Mouse (Mus musculus): ENCODE measurements around the gene Prss22.

Prss22 gene

DNA sequence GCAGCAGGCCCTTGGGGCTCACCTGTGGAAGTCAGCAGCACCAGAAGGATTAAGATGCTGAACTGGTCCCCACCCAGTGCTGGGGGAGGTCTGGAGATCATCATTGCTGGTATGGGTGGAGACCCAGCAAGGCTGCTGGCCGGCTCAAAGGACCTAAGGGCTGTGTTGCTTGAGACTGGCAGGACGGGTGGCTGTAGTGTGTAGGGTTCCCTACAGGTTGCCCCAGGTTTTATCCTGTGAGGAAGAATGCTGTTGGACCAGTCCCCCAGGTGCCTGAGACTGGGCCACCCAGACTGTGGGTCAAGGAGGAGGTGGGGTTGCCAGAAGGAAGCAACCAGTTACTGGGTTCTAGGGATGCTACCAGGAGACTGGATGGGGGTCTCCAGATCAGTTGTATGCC, at the start of gene Prss22:
Prss22 (minus strand) TSS at position 200 of the 400 bp plus-strand sequence.
- no peak for DNase-seq

DNA sequence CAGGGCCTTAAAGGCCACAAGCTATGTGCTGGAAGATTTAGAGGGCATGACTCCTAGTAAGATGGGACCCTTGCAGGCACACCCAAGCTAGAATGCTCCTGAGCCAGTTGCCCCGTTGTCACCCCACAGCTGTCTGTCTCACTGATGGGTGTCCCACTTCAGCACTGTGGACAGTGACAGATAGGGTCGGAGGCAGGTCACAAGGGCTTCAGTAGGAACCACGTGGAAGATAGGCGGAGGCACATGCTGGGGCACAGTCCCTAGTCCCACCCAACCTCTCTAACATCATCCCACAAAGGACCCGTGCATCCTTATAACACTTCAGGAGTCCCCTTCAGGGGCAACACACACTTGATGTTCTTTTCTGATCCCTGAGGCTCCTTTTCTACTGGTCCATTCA, 48.1 kb upstream of the Prss22 start:
- DNase-seq: no peak

DNA sequence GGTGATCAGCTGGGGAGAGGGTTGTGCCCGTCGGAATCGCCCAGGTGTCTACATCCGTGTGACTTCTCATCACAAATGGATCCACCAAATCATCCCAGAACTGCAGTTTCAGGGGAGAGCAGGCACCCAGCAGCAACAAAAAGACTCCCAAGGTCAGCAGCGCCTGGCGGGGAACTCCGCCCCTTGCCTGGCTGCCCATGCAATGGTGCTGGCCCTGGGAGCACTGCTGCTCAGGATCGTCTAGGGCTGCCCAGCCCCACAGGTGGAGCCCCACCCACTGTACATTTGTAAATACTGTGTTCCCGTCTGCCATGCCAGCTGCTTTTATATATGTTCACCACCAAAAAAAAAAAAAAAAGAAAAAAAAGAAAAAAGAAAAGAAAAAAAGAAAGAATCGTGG, 47.7 kb upstream of the Prss22 start:
- DNase-seq: no peak

DNA sequence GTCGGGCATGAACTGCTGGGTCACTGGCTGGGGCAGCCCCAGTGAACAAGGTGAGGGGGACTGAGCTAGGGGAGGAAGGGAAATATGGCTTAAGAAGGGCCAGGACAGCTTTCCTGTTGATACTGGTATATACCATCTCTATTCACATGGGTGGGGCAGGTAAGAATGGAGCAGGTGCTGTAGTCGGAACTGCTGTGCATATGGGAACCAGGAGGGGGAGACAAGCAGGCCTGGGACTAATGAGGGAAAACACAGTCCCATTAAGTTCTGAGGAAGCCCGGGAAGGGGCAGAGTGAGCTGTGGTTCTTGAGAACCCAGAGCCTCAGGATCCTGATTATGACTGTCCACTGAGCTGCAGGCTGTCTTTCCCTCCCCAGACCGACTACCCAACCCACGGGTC, 46.6 kb upstream of the Prss22 start:
- DNase-seq: no peak

DNA sequence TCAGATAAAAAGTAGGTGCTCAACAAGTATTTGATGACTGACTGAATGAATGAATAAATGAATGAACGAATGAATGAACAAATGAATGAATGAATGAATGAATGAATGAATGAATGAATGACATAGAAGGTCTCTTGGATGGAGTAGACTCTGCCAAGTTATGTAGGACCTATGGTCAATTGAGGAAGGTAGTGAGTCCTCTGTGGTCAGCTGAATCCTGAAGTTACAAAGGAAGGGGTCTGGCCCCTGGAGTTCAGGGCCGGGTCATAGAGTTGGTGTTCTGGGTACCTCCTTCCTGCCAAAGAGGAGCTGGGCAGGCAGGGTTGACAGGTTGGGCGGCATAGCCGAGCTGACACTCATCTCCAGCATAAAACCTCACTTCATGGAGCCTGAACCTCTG, 39.9 kb upstream of the Prss22 start, which contains the start of gene Prss27:
Prss27 (plus strand) TSS at position 301 of the 400 bp plus-strand sequence.
- no peak for DNase-seq

DNA sequence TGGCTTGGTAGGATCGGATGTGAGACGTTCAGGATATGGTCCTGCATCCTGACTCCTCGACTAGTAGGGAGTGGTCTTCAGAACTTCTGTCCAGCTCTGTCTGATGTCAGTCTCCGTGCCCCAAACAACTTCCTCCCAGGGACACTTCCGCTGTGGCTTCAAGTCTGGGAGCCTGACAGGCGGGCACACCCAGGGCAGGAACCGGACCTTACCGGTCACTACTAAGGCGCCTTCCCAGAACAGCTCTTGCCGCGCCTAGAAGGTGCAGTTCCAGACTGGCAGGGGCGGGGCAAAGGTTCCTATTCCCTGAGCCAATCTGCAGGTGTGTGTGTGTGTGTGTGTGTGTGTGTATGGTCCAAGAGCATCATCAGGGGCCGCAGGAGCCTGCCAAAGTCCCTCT, 39.5 kb upstream of the Prss22 start:
- DNase-seq: no peak

DNA sequence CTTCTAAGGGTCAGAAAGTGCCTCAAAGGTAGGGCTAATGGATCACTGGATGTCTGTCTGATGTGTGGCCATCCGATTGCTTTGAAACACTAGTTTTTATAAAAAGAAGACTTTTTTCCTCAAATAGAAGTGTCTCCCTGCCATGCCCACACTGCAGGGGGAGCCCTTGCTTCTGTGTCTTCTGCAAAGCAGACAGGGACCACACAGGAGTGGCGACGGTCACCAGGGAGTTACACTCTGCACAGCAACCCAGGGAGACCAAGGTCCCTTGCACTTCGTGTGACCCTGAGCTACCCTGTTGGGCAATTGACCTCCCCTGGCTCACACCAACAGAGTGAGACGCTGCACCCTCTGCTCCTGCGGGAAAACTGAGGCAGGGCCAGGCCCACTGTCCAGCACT, 39.1 kb upstream of the Prss22 start:
- no peak for DNase-seq

DNA sequence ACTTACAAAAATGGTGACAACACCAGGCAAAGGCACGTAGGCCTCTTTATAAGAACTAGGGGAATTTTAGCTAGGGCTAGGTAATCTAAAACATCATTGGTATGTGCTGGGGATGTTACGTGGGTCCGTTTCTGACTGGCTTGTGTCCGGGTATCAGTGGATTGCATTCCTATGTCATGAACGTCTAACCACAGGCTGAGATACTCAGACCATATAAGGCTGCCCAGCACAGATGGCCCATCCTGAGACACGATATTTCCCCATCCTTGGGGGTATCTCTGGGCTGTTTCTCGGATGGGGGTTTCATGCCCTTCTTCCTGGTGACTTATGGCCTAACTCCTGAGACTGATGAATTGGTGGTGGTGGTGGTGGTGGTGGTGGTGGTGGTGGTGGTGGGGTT, 37.2 kb upstream of the Prss22 start:
- DNase-seq: no peak

DNA sequence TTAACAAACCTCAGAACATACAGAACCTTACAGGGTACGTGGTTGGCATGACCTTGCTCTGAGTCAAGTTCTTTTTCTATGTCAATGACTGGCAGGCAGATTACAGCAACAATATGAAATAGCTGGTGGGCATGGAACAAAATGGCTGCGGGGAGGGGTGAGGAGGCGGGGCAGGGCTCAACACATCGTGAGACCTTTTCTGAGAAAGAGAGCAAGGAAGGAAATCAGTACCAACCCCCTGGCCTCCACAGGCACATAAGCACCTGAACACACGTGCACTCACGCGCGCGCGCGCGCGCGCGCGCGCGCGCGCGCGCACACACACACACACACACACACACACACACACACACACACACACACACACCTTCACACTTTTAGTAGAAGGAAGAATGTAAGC, 32.7 kb upstream of the Prss22 start:
- DNase-seq: no peak

DNA sequence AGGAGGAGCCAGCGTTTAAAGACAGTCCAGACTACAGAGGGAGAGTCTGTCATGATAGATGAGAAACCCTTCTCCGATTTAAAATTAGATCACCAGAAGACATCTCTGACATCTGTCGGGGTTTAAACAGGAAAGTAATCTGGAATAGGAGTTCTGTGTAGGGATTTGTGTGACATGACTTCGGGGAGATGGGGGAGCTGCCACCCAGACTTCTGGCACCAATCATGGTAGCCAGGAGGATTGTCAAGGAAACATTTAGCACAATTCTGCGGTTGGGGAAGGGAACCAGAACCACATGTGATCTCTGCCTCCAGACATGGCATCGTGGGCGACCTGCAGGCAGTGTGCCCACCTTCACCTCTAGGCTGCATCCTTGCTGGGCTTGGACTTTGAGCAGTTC, 31.6 kb upstream of the Prss22 start:
- DNase-seq: no peak

DNA sequence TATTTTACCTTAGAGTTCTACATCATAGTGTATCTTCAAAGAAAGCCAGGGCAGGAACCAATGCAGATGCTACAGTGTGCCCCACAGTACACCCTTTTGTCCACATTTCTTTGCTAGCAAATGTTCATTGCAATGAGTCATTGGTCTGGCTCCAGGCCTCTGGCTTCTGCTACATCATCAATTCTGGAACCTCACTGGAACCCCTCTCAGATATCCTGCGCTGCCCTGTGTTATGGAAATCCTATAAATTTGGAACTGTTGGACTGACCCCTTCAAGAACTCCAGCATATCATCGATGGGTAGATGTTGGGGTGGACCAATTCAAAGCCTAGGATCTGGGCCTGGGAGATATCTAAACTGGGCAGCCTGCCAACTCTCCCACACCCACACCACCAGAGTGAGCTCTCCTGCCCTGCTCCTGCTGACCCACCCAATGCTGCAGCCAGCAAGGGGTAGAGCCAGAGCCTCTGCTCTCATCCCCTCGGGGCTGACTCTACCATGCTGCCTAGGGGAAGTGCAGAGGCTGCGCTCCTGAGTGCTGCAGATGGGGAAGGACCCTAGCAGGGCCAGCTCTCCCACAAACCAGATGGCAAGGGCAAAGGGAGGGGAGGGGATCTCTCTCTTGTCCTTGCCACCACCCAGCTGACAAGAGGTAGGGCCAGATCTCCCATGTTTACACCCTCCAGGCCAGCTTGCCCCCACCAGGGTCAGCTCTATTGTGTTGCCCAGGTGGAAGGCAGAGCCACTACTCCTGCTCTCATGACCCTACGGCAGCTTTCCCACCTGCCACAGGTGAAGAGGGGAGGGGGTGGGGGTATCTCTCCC, 23.7 kb upstream of the Prss22 start:
- no peak for DNase-seq

DNA sequence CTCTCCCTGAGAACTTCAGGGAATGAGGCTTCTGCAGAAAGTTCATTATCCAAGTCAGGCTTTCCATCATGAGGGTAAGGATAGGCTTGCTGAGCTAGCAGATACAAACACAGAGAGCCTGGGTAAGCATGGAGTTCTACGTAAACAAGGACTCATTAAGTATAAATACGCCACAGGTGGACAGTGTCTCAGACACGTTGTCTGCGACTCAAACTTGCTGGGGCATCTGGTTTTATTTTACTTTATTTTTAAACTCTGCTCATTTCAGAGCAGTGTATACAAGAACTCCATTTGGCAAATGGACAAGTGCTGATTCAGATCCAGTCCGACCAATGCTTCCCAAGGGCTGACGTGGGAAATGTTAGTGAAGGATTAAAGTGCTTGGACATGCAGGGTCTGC, 22.8 kb upstream of the Prss22 start:
- DNase-seq: no peak

DNA sequence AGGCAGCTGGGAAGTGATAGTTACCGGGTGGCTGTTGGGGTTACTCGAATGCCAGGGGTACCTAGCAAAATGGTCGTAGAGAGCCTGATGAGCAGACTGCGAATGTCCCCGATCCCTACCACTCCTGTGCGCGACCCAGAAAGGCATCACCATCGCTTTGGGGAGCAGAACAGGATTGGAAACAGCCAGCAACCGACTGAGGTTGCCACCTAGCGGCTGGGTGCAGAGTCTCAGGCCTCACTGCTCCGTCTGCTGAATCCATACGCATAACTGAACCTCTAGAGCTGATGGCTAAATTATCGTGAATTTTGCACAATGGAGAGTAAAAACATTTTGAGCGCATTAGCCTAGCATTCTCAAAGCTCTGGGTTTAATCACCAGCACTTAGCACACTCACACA, 17.8 kb upstream of the Prss22 start:
- DNase-seq: peak; percentile 21 to 24

DNA sequence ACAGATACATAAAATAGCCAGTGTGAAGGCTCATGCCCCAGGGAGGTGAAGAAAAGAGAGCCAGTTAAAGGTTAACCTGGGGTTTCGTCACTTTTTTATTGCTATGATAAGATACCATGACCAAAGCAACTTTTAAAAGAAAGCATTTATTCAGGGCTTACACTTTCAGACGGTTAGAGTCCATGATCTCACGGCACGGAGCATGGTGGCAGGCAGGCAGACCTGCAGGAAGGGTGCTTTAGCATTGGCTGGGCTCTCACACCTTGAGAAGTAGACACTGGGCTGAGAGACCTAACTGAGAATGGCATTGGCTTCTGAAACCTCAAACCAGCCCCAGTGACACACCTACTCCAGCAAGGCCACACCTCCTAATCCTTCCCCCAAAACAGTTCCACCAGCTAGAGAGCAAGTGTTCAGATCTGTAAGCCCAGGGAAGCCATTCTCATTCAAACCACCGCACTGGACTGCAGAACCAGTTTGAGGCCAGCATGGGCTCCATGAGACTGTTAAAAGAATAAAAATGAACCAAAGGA, 16.6 kb upstream of the Prss22 start:
- DNase-seq: no peak

DNA sequence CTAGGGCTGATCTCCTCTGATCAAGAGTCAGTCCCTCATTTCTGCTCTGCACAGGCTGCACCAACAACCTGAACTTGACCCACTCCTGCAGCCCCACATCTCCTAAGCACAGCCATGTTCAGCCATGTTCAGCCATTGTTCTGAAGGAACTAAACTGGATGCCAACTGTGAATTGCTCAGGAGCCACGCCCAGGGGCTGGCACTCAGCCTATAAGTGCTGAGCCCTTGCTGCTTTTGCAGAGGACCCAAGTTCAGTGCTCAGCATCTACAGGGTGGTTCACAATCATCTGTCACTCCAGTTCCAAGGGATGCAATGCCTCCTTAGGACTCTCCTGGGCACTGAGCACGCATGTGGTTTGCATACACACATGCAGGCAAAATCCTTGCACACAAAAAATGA, 15.0 kb upstream of the Prss22 start:
- DNase-seq: no peak

DNA sequence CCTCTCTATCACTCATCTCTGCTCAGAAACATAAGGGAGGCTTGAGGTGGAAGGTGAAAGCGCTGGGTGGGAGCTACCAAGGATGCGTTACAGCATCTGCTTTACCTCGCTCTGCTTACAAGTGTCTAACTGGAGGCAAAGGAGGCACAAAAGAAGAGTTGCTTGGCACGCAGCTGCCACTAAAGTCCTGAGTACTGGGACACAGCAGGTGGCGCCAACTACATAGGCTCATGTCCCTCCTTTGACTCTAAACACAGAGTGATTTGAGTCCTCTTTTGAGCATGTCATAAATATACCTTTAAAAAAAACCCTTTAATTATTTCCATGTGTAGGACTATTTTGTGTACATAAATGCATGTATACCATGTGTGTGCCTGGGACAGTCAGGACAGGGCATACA, 11.7 kb upstream of the Prss22 start:
- DNase-seq: no peak

DNA sequence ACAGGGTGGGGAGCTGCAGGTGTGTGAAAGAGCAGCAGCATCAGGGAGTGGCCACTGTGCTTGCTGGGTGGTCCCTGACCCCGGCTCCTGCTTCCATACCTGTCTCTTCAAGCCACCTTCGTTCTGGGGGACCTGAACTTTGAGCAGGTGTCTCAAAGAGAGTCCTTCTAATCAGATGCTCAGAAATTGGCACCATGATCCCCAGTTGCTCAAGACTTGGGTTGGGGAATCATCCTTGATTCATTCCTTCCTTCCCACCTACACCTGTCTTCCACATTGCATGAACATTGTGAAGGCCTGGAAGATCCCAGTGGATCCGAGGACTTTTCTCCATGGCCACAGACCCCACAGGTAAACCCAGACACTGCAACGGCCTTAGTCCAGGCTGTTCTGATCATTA, 10.2 kb upstream of the Prss22 start:
- no peak for DNase-seq

DNA sequence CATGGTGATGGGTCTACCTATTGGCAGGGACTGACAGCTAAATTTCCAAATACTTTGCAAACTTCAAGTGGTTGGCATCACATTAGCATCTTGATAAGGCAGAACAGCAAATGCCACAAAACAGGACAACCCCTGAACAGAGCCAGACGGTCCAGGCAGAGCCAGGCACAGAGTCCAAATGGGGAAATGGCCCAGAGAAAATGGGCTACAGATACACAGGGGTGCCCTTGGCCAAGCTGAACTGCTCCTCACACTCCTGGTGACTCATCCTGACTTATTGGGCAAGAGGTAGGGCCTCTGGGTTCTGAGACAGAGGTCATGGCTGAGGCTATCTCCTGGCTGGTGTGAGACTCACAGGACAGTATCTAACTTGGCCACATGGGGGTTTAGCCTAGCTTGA, 9.5 kb upstream of the Prss22 start:
- no peak for DNase-seq

DNA sequence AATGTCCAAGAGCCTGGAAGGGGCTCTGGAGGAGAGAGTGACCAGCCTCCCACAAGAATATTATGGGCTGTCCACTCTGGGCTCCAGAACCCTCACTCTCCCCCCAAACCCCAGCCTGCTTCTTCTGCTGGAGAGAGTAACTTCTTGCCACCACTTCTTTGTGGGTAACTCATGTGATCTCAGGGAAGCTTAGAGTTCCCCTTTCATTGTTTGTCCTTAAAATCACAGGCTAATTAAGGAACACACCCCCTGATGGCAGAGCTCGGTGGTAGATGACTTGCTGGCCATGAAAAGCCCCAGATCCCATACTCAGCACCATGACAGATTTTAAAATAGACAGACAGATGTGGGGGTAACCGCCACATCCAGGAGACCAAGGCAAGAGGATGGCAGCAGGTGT, 9.0 kb upstream of the Prss22 start:
- no peak for DNase-seq

DNA sequence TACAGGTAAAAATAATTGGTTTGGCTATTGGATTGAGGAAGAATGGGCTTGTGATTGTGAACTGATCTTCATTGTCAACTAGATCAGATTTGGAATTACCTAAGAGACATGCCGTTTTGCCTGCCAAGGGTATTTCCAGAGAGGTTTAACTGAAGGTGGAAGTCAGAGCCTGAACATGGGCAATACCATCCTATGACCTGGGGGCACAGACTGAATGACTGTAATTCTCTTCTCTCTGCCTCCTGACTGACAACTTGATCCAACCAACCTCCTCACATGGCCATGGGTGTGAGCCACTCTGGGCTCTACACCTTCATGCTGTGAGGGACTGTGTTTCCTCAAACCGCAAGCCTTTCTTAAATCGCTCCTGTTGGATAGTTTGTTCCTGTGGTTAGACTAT, 7.1 kb upstream of the Prss22 start:
- no peak for DNase-seq

DNA sequence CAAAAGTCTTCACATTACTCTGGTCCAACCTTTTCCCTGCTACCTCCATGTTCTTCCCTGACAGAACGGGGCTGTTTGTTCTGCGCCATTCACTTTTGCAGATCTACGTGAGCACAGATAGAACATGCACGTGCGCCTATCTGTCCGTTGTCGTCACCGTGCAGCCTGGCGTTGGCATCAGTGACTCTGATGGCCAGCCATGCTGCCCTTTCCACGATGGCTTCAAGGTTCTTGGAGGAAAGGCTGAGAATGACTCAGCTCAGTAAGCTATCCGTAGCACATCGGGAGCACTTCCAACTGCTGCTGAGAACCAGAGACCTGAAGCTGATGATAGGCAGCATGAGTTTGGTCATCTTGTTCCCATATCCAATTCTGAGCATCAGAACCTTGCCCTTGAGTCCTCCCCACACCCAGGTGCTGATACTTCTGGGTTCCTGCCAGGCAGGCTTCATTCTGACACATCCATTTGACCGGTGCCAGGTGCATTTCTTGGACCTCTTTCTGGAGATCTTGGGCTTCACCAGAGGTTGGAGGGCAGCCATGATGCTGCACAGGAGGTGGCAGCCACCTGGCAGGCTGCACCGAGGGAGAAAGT, 6.3 kb upstream of the Prss22 start:
- peak; percentile 39 to 46 for DNase-seq

DNA sequence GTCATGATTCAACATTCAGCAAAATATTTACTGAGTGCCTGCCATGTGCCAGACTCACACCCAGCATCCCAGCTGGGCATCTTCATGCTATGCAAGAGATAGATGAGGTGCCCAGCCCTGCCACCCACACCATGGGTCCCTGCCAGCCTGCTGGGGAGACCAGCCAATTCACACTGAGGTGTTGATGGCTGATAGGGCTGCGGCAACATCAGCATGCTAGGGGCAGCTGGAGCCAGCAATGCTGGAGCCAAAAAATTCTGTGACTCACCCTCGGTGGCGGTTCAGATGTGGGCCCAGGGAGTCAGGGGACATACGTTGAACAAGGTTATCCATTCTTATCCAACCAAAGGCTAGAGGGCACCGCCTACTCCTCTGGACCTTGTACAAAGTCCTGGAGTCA, 2.5 kb upstream of the Prss22 start:
- no peak for DNase-seq

DNA sequence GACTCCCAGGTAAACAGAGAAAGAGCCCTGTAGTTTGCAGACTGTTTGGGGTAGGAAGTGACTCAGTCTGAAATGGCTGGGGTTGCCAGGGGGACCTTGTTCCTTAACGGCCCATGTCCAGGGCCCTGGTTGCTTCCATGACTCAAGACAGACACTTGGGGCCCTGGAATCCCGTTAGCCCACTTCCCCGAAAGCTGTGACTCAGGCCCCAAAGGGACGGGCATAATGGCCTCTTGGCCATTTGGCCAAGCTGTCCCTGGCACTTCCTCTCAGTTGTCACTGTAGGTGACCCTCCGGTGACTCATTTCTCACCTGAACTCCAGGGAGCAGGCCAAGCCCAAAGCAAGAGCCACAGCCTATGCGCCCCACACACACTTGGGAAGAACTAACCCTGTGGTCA, 483 bp upstream of the Prss22 start:
- no peak for DNase-seq

DNA sequence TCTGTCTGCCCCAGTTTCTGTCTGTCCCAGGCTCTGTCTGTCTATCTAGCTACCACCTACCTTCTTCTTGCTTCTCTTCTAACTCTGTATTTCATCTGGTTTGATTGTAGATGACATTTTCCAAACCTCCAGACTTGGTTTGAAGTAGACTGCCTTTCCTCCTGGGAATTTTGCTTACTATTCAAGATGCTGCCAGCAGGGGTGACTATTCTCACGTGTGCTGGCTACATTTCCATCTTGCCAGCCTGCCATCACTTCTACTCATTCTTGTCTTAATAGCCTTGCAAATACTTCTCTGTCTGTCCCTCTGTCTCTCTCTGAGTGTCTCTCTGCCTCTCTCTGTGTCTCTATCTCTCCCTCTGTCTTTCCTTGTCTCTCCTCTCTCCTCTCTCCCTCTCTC, 2.5 kb downstream of the Prss22 start:
- no peak for DNase-seq

DNA sequence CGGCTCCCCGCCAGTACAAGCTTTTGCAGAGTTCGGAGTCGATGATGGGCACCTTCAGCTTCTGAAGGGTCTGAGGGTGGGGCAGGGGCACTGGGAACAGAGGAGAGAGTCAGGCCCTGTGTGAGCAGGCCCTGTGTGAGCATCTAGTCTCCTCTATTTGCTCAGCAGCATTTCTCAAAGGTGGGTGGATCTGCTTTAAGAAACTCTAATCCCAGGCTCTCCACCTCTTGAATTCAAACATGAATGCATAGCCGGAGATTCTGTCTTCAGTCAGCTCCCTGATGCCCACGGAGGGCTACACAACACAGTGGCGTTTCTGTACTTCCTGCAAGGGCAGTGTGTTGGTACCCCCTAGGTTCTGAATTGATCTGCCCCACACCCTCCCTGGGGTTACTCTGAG, 3.2 kb downstream of the Prss22 start:
- no peak for DNase-seq
